Mouse (Mus musculus) liver, embryonic 15.5 days (tissue): Measurements from ENCODE around the gene Fkbp14. TPM values are rescaled to one million over a fixed set of nuclear protein-coding genes. Genes with fewer than 3 reads are reported as not detected.

Experiments used
- ATAC-seq: fragments of 200-750 bp; cut with Nextera tagmentation; 2 replicates; pipeline ENCODE4 v1.8.0; 2017; ENCODE audit warnings: moderate number of reproducible peaks, mild to moderate bottlenecking, moderate library complexity; ENCODE audit not compliant: insufficient read depth
- H3K27ac ChIP-seq: fragments of 300-500 bp; sonication (generic); replicated peaks from 2 replicates; pipeline ENCODE4 v1.5.1; 2015; ENCODE audit warnings: mild to moderate bottlenecking, inconsistent platforms
- H3K27me3 ChIP-seq: fragments of 300-500 bp; sonication (generic); 2 replicates; pipeline ENCODE4 v1.6.1; 2015; ENCODE audit warnings: mild to moderate bottlenecking, inconsistent platforms
- H3K36me3 ChIP-seq: fragments of 300-500 bp; sonication (generic); replicated peaks from 2 replicates; pipeline ENCODE4 v1.6.1; 2015; ENCODE audit warnings: moderate library complexity, mild to moderate bottlenecking, inconsistent platforms
- H3K4me1 ChIP-seq: fragments of 300-500 bp; sonication (generic); replicated peaks from 2 replicates; pipeline ENCODE4 v1.6.1; 2015; ENCODE audit warnings: inconsistent platforms
- H3K4me2 ChIP-seq: fragments of 300-500 bp; sonication (generic); 2 replicates; pipeline ENCODE4 v1.6.1; 2015; ENCODE audit warnings: moderate library complexity, mild to moderate bottlenecking, inconsistent platforms
- H3K4me3 ChIP-seq: fragments of 300-500 bp; sonication (generic); replicated peaks from 2 replicates; pipeline ENCODE4 v1.5.1; 2015; ENCODE audit warnings: mild to moderate bottlenecking, inconsistent platforms
- H3K9ac ChIP-seq: fragments of 300-500 bp; sonication (generic); 2 replicates; pipeline ENCODE4 v1.6.1; 2015; ENCODE audit warnings: moderate library complexity, mild to moderate bottlenecking, inconsistent platforms
- H3K9me3 ChIP-seq: fragments of 300-500 bp; sonication (generic); replicated peaks from 2 replicates; pipeline ENCODE4 v1.6.1; 2016; ENCODE audit warnings: inconsistent platforms
- WGBS: fragments of 180-500 bp; shearing (Covaris S2); methylation state at CpG from one replicate; pipeline ENCODE4 v1.1.7; 2015; ENCODE audit warnings: mixed read lengths; ENCODE audit not compliant: insufficient replicate concordance; 5-methylcytosine and 5-hydroxymethylcytosine counted together
- polyA plus RNA-seq: library from polyadenylated mRNA; unstranded; fragments of >200 nt; fragmentation: Nextera tagmentation; extraction: Ambion mirVana; gene quantifications from 2 replicates; pipeline ENCODE4 v1.2.1, GENCODE M21; 2015

The Fkbp14 gene
- polyA plus RNA-seq, 1 experiment from 2014 or later: 4.7 TPM

DNA sequence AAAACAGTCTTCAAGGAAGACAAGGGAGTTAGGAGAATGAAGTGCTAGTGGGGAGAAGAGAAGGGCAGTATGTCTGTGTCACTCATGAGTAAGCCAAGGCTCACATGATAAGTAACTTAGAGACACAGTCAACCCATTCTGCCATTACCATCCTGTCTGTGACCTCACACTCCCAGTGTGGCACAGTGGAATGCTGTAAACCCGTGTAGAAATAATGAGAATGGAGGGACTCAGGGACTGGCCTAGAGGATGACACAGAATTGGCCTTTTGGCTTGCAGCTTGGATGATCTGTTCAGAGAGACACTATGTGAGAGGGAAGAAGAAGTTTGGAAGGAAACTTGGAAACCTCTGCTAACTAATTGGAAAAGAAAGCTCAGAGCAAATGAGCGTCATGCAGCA lies 5.8 kb upstream of the Fkbp14 start:
- Histone ChIP-seq H3K4me2 (no peak overlapping the region), H3K4me1 (peaks cover 5% of the 10 kb centered on the region; the same call in 1 of the 2 replicates), H3K9me3 (no peaks in the 10 kb centered on the region), H3K27me3 (no peaks in the 10 kb centered on the region), H3K4me3 (no peak overlapping the region), H3K27ac (no peak overlapping the region), H3K9ac (no peak overlapping the region), H3K36me3 (no peaks in the 10 kb centered on the region)
- ATAC-seq: no peak
- 63% methylated on average over 2 of the region's 2 CpGs for WGBS

DNA sequence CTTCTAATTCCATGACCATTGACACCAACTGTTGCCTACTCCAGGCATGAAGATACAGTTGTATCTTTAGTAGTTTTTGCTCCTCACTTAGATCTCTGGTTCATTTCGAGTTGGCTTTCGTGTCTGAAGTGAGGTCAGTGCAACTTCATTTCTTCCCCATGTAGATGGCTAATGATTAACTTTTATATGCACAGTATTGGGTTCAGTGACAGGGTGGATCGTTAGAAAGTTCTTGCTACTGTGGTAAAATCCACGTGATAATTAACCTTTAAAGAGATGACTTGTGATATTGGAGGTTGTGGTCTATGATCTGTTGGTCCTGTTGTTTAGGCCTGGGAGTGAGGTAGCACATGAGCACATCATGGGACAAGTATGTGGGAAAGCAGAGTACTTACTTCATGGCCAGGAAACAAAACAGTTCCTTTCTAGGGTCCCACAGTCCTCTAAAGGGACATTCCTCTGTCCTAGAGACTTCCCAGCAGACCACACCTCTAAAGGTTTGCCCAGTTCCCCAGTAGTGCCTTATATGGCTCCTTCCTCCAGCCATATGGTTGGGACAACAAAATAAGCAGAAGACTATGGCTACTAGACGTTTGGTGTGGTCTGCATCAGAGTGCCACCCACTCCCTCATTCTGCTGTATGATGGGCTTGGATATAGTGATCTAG lies 3.7 kb upstream of the Fkbp14 start:
- peaks cover 7% of the 10 kb centered on the region; the same call in 1 of the 2 replicates for H3K27me3 ChIP-seq
- no peaks in the 10 kb centered on the region for H3K9me3 ChIP-seq
- no peak overlapping the region for H3K9ac ChIP-seq
- 0 out of 2 replicates have a peak overlapping the region, but pooled peaks have one; percentile 10 for H3K27ac ChIP-seq
- ATAC-seq: peak; percentile 54; the same call in 1 of the 2 replicates
- no peaks in the 10 kb centered on the region for H3K36me3 ChIP-seq
- H3K4me1 ChIP-seq: peaks cover 11% of the 10 kb centered on the region
- H3K4me3 ChIP-seq: no peak overlapping the region
- WGBS: 48% methylated on average over 5 of the region's 5 CpGs
- H3K4me2 ChIP-seq: no peak overlapping the region

DNA sequence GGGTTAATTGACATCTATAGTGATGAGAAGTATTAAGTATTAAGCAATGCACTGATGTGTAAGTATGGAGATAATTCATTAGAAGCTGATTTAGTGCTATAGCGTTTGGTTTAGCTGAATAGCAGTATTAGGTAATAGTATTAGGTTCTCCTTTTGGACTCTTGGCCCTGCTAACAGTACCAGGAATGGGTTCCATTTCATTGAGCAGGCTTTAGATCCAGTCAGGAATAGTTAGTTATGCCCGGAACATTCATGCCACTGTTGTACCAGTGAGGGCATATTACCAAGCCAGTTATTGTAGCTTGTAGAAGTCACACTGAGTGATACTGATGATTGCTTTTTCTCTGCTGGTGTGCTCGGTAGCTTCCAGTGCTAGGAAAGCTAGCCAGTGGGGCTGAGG lies 603 bp upstream of the Fkbp14 start:
- 57% methylated on average over 3 of the region's 3 CpGs for WGBS
- Histone ChIP-seq H3K9me3 (no peaks in the 10 kb centered on the region), H3K36me3 (no peaks in the 10 kb centered on the region), H3K4me1 (peaks cover 36% of the 10 kb centered on the region), H3K27ac (no peak overlapping the region), H3K9ac (no peak overlapping the region), H3K4me2 (no peak overlapping the region), H3K27me3 (peaks cover 18% of the 10 kb centered on the region), H3K4me3 (no peak overlapping the region)
- no peak for ATAC-seq

DNA sequence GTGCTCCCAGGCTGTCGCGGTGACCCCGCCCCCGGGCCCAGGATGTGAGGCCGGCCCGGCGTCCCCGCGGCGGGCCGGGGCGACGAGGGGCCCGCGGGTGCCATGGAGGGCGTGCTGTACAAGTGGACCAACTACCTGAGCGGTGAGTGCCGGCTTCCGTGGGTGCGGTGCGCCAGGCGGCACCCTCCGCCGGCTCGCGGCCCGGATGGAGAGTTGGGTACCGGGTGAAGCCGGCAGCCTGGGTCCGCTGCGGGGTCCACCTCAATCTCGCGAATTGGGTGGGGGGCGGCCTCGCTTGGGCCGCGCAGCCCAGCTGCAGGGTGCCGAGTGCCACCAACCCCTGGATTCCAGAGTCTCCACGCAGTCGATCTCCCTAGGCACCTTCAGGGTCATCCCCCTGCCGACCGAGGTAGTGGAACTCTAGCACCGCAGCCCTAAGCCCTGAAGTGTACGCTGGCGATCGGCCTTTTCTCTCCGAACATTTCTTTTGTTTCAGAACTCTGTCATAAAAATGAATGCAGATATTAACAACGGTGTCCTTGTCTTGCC lies 1.7 kb downstream of the Fkbp14 start:
- Histone ChIP-seq H3K36me3 (no peaks in the 10 kb centered on the region), H3K4me3 (peak overlapping the region; percentile 78), H3K4me1 (peaks cover 41% of the 10 kb centered on the region), H3K9ac (peak overlapping the region; percentile 67), H3K9me3 (no peaks in the 10 kb centered on the region), H3K27ac (0 out of 2 replicates have a peak overlapping the region, but pooled peaks have one; percentile 38), H3K27me3 (peaks cover 18% of the 10 kb centered on the region), H3K4me2 (peak overlapping the region; percentile 94)
- no peak for ATAC-seq
- under 1% methylated on average over 48 of the region's 48 CpGs for WGBS

DNA sequence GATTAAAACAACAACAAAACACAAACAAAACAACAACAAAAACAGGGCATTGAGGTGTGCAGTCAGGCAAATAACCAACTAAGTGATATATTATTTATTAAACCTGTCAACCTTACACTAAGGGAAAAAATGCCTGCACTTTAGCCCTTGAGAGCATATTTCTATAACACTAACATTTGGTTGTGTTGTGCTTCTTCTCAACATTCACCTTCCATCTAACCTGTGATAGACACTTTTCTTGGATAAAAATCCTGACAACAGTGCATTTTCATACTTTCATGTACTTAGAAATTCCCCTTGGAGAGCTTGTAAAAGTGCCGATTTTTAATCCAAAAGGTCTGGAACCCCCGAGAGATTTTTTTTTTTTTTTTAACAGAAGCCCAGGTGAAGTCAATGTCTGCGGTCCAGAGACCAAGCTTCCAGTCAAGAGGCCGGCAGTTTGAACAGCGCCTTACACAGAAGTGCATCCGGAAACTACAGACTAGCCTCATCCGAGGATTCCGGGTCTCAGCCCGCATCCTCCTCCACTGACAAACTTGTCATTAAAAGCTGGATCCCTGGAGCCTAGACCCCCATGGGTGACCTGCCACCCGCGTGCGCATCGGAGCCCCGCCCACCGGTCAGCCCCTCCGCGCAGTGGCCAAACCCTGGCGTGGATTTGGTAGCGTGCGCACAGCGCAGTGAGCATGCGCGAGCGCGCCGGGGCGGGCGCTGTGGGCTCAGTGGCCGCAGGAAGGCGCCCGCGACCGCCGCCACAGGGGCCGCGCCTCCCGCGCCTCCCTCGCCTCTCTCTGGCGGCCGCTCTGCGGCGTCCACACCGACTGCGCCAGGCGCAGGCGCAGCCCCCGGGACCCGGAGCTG lies 2.4 kb downstream of the Fkbp14 start, which contains the start of gene Plekha8:
Gene Plekha8 (plus strand): TSS at position 643 of the 861 bp plus-strand sequence.
- Histone ChIP-seq H3K4me3 (peak within 1 kb of the TSS; percentile 78), H3K27ac (0 out of 2 replicates have a peak within 1 kb of the TSS, but pooled peaks have one; percentile 38), H3K4me2 (peak within 1 kb of the TSS; percentile 94), H3K9ac (peak within 1 kb of the TSS; percentile 67), H3K27me3 (peaks cover 18% of the 10 kb centered on the region), H3K36me3 (no peaks in the 10 kb centered on the region), H3K9me3 (no peaks in the 10 kb centered on the region), H3K4me1 (peaks cover 41% of the 10 kb centered on the region)
- under 1% methylated on average over 46 of the region's 49 CpGs for WGBS
- ATAC-seq: peak; percentile 87

DNA sequence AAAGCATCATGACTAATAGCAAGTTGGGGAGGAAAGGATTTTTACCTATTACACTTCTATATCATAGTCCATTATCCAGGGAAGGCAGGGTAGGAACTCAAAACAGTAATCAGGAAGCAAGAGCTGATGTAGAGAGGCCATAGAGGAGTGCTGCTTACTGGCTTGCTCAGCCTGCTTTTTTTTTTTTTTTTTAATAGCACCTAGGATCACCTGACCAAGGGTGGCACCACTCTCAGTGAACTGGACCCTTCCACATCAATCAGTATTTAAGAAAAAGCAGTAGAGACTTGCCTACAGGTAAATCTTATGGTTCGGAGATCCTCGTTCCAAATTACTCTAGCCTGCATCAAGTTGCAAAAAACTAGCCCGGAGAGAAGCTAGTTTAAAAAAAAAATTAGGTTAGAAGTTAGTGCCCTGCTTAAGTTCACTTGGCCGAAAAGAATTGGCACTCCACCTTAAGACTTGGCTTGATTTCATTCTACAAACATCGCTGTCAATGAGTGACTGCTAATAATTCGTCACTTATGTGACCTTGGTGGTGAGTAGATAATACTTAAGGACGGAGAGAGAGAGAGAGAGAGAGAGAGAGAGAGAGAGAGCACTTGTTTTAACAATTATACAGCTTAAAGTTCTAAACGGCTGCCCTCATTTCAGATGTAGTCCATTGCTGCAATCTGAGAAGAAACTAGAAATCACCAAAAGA lies 3.2 kb downstream of the Fkbp14 start:
- ATAC-seq: no peak
- H3K36me3 ChIP-seq: no peaks in the 10 kb centered on the region
- H3K27me3 ChIP-seq: peaks cover 18% of the 10 kb centered on the region
- WGBS: 49% methylated on average over 8 of the region's 8 CpGs
- H3K4me2 ChIP-seq: peak overlapping the region; percentile 94
- H3K27ac ChIP-seq: no peak overlapping the region
- no peaks in the 10 kb centered on the region for H3K9me3 ChIP-seq
- H3K4me1 ChIP-seq: peaks cover 41% of the 10 kb centered on the region
- H3K9ac ChIP-seq: no peak overlapping the region
- peak overlapping the region; percentile 78 for H3K4me3 ChIP-seq

DNA sequence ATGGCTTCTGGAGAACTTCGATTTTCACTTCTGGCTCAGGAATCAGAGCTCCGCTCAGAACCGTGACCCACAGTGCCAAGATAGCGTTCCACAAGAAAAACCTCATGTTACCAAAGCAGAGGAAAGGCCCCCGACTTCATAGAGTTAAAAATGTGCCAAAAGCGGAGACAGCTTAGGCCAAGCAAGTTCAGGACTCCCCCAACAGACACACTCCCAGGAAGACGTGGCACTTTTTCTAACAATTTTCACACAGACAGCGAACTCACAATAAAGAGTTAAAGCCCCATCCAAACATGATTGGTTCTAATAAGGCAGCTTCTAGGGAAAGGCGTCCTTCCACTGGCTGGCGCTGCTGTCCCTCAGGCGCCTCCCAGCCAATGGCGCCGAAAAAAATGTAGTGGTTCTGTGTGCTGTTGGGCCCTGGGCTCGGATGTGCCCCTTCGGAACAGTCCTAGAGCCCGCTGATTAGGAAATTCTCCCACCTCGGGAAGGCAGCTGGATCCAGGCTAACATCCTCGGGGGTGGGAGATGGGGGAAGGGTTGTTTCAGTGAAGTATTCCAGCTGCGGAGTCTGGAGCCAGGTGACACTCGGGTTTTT lies 4.1 kb downstream of the Fkbp14 start:
- 0% methylated on average over 20 of the region's 20 CpGs for WGBS
- H3K9me3 ChIP-seq: no peaks in the 10 kb centered on the region
- H3K36me3 ChIP-seq: no peaks in the 10 kb centered on the region
- ATAC-seq: peak; percentile 72
- peaks cover 41% of the 10 kb centered on the region for H3K4me1 ChIP-seq
- peak overlapping the region; percentile 94 for H3K4me2 ChIP-seq
- H3K27me3 ChIP-seq: peaks cover 18% of the 10 kb centered on the region
- peak overlapping the region; percentile 66 for H3K4me3 ChIP-seq
- H3K27ac ChIP-seq: 0 out of 2 replicates have a peak overlapping the region, but pooled peaks have one; percentile 14
- peak overlapping the region; percentile 69 for H3K9ac ChIP-seq

DNA sequence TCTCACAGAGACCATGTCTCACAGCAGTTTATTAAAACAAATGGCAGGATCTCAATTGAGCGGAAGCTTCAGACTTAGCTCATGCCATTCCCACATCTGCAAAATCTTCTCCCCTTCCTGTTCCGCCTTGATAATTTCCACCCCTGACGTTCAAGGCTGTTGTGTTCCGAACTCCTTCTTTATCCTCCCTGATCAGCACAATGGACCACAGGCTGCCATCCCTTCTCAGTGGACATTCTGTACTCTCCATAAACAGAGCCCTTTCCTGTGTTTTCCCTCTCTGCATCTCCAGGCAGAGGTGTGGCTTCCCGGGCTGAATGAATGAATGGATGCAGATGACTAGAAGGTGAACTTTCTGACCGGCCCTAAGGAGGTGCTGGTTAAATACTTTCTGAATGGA lies 5.3 kb downstream of the Fkbp14 start:
- no peak overlapping the region for H3K9ac ChIP-seq
- peaks cover 18% of the 10 kb centered on the region for H3K27me3 ChIP-seq
- H3K4me1 ChIP-seq: peaks cover 41% of the 10 kb centered on the region
- H3K9me3 ChIP-seq: no peaks in the 10 kb centered on the region
- no peak overlapping the region for H3K4me3 ChIP-seq
- ATAC-seq: no peak
- 50% methylated on average over 6 of the region's 6 CpGs for WGBS
- no peak overlapping the region for H3K27ac ChIP-seq
- H3K4me2 ChIP-seq: peak overlapping the region; percentile 9; the same call in 1 of the 2 replicates
- H3K36me3 ChIP-seq: no peaks in the 10 kb centered on the region

DNA sequence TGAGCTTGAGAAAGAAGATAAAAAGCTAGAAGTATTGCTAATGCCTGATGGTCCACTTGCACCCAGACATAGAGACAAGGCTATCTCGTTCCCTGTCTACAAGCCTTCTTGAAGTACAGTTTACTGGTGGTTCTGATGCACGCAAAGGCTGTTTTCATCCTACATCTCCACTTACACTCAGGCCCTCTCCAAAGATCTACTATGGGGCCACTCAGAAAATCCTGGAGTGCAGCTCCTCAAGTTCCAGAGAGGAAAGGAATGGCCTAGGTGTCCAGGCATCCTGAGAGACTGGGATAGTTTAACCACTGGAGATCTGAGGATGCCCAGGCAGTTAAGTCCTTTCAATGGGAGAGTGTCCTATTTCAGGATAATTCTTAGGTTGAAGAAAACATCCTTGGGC lies 6.4 kb downstream of the Fkbp14 start:
- no peak overlapping the region for H3K4me2 ChIP-seq
- peaks cover 10% of the 10 kb centered on the region for H3K27me3 ChIP-seq
- no peak overlapping the region for H3K9ac ChIP-seq
- H3K9me3 ChIP-seq: no peaks in the 10 kb centered on the region
- no peak for ATAC-seq
- peaks cover 34% of the 10 kb centered on the region for H3K4me1 ChIP-seq
- H3K27ac ChIP-seq: no peak overlapping the region
- no peak overlapping the region for H3K4me3 ChIP-seq
- WGBS: 73% methylated on average over 2 of the region's 2 CpGs
- H3K36me3 ChIP-seq: no peaks in the 10 kb centered on the region

DNA sequence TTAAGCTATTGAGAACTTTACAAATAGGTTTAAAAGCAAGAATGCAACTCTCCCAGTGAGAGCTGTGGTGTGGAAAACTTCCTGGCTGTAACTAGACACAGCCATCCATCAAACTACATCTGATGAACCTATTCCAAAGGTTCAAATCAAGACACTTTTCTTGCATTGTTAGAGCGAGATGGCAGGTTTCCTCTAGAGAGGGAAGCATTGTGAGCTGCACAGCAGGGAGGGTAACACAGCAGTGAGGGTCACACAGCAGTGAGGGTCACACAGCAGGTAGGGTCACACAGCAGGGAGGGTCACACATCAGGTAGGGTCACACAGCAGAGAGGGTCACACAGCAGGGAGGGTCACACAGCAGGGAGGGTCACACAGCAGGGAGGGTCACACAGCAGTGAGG lies 8.9 kb downstream of the Fkbp14 start:
- H3K4me3 ChIP-seq: no peak overlapping the region
- H3K27me3 ChIP-seq: no peaks in the 10 kb centered on the region
- 64% methylated on average over 1 of the region's 1 CpGs for WGBS
- no peaks in the 10 kb centered on the region for H3K9me3 ChIP-seq
- no peak for ATAC-seq
- peaks cover 13% of the 10 kb centered on the region for H3K4me1 ChIP-seq
- H3K9ac ChIP-seq: no peak overlapping the region
- no peak overlapping the region for H3K4me2 ChIP-seq
- H3K27ac ChIP-seq: no peak overlapping the region
- H3K36me3 ChIP-seq: no peaks in the 10 kb centered on the region
